Mouse (Mus musculus) E14TG2a.4 (cell line): ENCODE data around the gene Rps17.
A peak's percentile ranks its signal among the peaks of the same experiment; 100 is the strongest.

Source experiments
- H3K27me3 ChIP-seq: 2 replicates; pipeline ENCODE4 v1.6.1; 2014; ENCODE audit warnings: low read length, control low read depth; ENCODE audit not compliant: insufficient read depth
- H3K36me3 ChIP-seq: 2 replicates; pipeline ENCODE4 v1.6.1; 2014; ENCODE audit warnings: low read length, control low read depth; ENCODE audit not compliant: insufficient read depth
- H3K4me1 ChIP-seq: replicated peaks from 2 replicates; pipeline ENCODE4 v1.6.1; 2014; ENCODE audit warnings: low read depth, low read length, control low read depth
- H3K4me3 ChIP-seq: replicated peaks from 2 replicates; pipeline ENCODE4 v1.5.1; 2014; ENCODE audit warnings: mild to moderate bottlenecking, low read length
- H3K9me3 ChIP-seq: 2 replicates; pipeline ENCODE4 v1.6.1; 2014; ENCODE audit warnings: low read length, control low read depth
- CTCF ChIP-seq: conservative IDR thresholded peaks from 2 replicates; pipeline ENCODE4 v1.5.1; 2014; ENCODE audit warnings: low read length
- NANOG ChIP-seq: IDR thresholded peaks from 2 replicates; pipeline ENCODE4 v1.6.1; 2014; ENCODE audit warnings: borderline replicate concordance, low read length, mixed read lengths
- POU5F1 ChIP-seq: IDR thresholded peaks from 2 replicates; pipeline ENCODE4 v1.6.1; 2014; ENCODE audit warnings: low read length, borderline replicate concordance

Gene Rps17

GRCm38 (mm10) chr7:81355746-81356145, 10.7 kb upstream of the Rps17 start:
- H3K4me3 ChIP-seq, result no peak overlapping the region
- peaks cover 4% of the 10 kb centered on the region; the same call in 1 of the 2 replicates for H3K27me3 ChIP-seq
- H3K36me3 ChIP-seq, result no peaks in the 10 kb centered on the region
- 0 out of 2 replicates have a peak, but pooled peaks cover 5% of the 10 kb centered on the region for H3K9me3 ChIP-seq
- H3K4me1 ChIP-seq, result no peaks in the 10 kb centered on the region
- no peak for TF ChIP-seq POU5F1
- TF ChIP-seq CTCF, result no peak
- TF ChIP-seq NANOG, result no peak

DNA sequence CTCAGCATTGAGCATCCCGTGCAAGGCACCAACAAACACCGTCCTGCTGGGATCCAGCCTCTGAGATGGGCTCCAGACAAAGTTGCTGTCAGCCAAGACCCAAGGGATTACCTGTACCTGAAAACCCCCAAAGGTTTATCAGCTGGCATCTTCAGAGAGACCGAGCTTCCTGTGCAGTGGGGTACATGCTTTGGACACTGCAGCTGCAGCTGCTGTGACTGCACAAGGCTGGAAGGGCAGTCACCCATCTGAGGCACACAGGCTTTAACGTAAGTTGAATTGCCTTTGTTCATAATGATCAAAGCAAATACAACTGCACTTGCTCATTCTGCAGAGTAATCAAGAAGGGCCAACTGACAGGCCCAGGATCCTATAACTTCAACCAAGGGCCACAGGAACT, 6.8 kb upstream of the Rps17 start:
- Histone ChIP-seq H3K4me3 (no peak overlapping the region), H3K27me3 (peaks cover 6% of the 10 kb centered on the region; the same call in 1 of the 2 replicates), H3K36me3 (no peaks in the 10 kb centered on the region), H3K9me3 (0 out of 2 replicates have a peak, but pooled peaks cover 5% of the 10 kb centered on the region), H3K4me1 (peaks cover 8% of the 10 kb centered on the region; the same call in 1 of the 2 replicates)
- TF ChIP-seq NANOG, result no peak
- no peak for TF ChIP-seq POU5F1
- no peak for TF ChIP-seq CTCF

GRCm38 (mm10) chr7:81348206-81348605, 3.2 kb upstream of the Rps17 start:
- H3K9me3 ChIP-seq, result 0 out of 2 replicates have a peak, but pooled peaks cover 5% of the 10 kb centered on the region
- no peak overlapping the region for H3K4me3 ChIP-seq
- H3K36me3 ChIP-seq, result peaks cover 14% of the 10 kb centered on the region
- no peak for TF ChIP-seq POU5F1
- no peak for TF ChIP-seq CTCF
- TF ChIP-seq NANOG, result no peak
- peaks cover 19% of the 10 kb centered on the region for H3K4me1 ChIP-seq
- peaks cover 4% of the 10 kb centered on the region; the same call in 1 of the 2 replicates for H3K27me3 ChIP-seq

- Histone ChIP-seq H3K27me3 (peaks cover under 1% of the 10 kb centered on the region; the same call in 1 of the 2 replicates), H3K4me3 (peak overlapping the region; percentile 100), H3K4me1 (peaks cover 42% of the 10 kb centered on the region), H3K36me3 (peaks cover 40% of the 10 kb centered on the region), H3K9me3 (no peaks in the 10 kb centered on the region)
- TF ChIP-seq POU5F1, result no peak
- TF ChIP-seq CTCF, result no peak
- TF ChIP-seq NANOG, result no peak
These were observed 555 bp upstream of the Rps17 start for GRCm38 (mm10) chr7:81345447-81346170.

DNA sequence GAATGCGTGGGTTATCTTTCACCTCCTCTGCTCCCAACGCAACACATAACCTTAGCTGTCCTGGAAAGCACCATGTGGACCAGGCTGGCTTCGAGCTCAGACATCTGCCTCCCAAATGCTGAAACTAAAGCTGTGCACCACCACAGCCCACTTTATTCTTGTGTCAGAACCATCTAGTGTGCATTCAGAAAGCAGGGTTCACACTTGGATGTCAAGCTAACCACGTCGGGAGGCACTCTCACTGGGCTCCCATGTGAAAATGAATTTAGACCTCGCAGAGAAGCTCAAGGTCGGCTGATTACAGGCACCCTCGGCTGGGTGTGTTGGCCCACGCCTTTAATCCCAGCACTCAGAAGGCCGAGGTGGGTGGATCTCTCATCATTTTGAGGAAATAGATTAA, 1.2 kb downstream of the Rps17 start:
- TF ChIP-seq CTCF, result no peak
- no peak for TF ChIP-seq NANOG
- no peak for TF ChIP-seq POU5F1
- H3K9me3 ChIP-seq, result no peaks in the 10 kb centered on the region
- H3K4me1 ChIP-seq, result peaks cover 56% of the 10 kb centered on the region
- no peaks in the 10 kb centered on the region for H3K27me3 ChIP-seq
- H3K4me3 ChIP-seq, result peak overlapping the region; percentile 100
- H3K36me3 ChIP-seq, result peaks cover 54% of the 10 kb centered on the region

- Histone ChIP-seq H3K4me3 (peak overlapping the region; percentile 100), H3K36me3 (peaks cover 58% of the 10 kb centered on the region), H3K4me1 (peaks cover 59% of the 10 kb centered on the region), H3K9me3 (no peaks in the 10 kb centered on the region), H3K27me3 (no peaks in the 10 kb centered on the region)
- TF ChIP-seq POU5F1 (no peak), NANOG (no peak)
These were observed 1.7 kb downstream of the Rps17 start for GRCm38 (mm10) chr7:81343316-81343715.

- peaks cover 63% of the 10 kb centered on the region for H3K4me1 ChIP-seq
- no peaks in the 10 kb centered on the region for H3K9me3 ChIP-seq
- H3K36me3 ChIP-seq, result peaks cover 62% of the 10 kb centered on the region
- no peak for TF ChIP-seq POU5F1
- TF ChIP-seq CTCF, result no peak
- TF ChIP-seq NANOG, result no peak
- H3K4me3 ChIP-seq, result peak overlapping the region; percentile 100
- no peaks in the 10 kb centered on the region for H3K27me3 ChIP-seq
These were observed 2.5 kb downstream of the Rps17 start for GRCm38 (mm10) chr7:81342356-81343094.

DNA sequence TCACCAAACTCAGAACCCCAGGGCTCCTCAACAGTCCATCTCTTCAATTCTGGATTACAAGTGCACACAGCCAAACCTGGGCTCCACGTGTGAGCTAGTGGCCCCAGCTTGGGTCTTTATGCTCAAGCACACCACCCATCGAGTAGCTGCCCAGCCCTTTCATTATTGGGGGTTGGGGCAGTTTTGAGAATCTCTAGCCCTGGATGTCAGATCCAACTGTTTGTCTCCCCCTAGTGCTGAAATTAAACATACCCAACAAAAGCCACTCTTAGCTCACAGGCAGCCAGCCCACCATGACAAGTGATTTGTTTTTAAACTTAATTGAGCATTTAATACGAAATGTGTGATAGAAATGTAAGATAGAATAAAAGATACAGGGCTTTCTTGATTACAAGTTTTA, 3.5 kb downstream of the Rps17 start:
- TF ChIP-seq POU5F1 (no peak), NANOG (no peak), CTCF (peak; percentile 65)
- Histone ChIP-seq H3K4me3 (peak overlapping the region; percentile 100), H3K27me3 (no peaks in the 10 kb centered on the region), H3K4me1 (peaks cover 66% of the 10 kb centered on the region), H3K36me3 (peaks cover 68% of the 10 kb centered on the region), H3K9me3 (no peaks in the 10 kb centered on the region)
